Mouse (Mus musculus) lung, adult 2 months (tissue): Measurements from ENCODE around the gene Rnf5. TPM values are rescaled to one million over a fixed set of nuclear protein-coding genes. Genes with fewer than 3 reads are reported as not detected.

Experiments used
- DNase-seq: peaks from one replicate; pipeline ENCODE4 v3.0.0; 2022
- H3K4me1 ChIP-seq: fragments of 200-500 bp; 2 replicates; pipeline ENCODE4 v1.6.1; 2011; ENCODE audit warnings: low read length; ENCODE audit not compliant: control insufficient read depth, insufficient read depth
- H3K4me3 ChIP-seq: fragments of 200-500 bp; replicated peaks from 2 replicates; pipeline ENCODE3; 2011; ENCODE audit warnings: low read depth, mild to moderate bottlenecking, control low read depth, low read length; ENCODE audit errors: extremely low read depth
- CTCF ChIP-seq: fragments of 200-500 bp; IDR thresholded peaks from 2 replicates; pipeline ENCODE4 v1.5.1; 2011; ENCODE audit warnings: mild to moderate bottlenecking, low read length, control low read depth; ENCODE audit not compliant: insufficient read depth
- POLR2A ChIP-seq: fragments of 200-500 bp; IDR thresholded peaks from 2 replicates; pipeline ENCODE4 v1.6.1; 2011; ENCODE audit warnings: low read depth, mild to moderate bottlenecking, control low read depth, low read length, borderline replicate concordance; ENCODE audit errors: extremely low read depth
- WGBS: fragments of 180-500 bp; shearing (Covaris S2); methylation state at CpG from one replicate; pipeline ENCODE4 v1.1.7; 2018; 5-methylcytosine and 5-hydroxymethylcytosine counted together
- polyA plus RNA-seq: library from polyadenylated mRNA; depleted of rRNA; stranded (reverse); fragments of >200 nt; gene quantifications from 2 replicates; pipeline ENCODE4 v1.2.3, GENCODE M21; 2012

The Rnf5 gene
- polyA plus RNA-seq, 1 experiment = 83.7 TPM

- DNase-seq = no peak
- WGBS = 63% methylated on average over 3 of the region's 3 CpGs
- no peak overlapping the region for H3K4me3 ChIP-seq
- peaks cover 19% of the 10 kb centered on the region for H3K4me1 ChIP-seq
- TF ChIP-seq POLR2A (peak; percentile 26; the same call in 1 of the 2 replicates), CTCF (no peak)
Measured at GRCm38 (mm10) chr17:34588767-34589166, 14.7 kb downstream of the Rnf5 start.

GRCm38 (mm10) chr17:34587814-34588213 is 15.7 kb downstream of the Rnf5 start:
- peaks cover 19% of the 10 kb centered on the region for H3K4me1 ChIP-seq
- no peak for TF ChIP-seq CTCF
- TF ChIP-seq POLR2A = no peak
- H3K4me3 ChIP-seq = peak overlapping the region; percentile 77
- WGBS = under 1% methylated on average over 19 of the region's 19 CpGs
- DNase-seq = no peak

DNA sequence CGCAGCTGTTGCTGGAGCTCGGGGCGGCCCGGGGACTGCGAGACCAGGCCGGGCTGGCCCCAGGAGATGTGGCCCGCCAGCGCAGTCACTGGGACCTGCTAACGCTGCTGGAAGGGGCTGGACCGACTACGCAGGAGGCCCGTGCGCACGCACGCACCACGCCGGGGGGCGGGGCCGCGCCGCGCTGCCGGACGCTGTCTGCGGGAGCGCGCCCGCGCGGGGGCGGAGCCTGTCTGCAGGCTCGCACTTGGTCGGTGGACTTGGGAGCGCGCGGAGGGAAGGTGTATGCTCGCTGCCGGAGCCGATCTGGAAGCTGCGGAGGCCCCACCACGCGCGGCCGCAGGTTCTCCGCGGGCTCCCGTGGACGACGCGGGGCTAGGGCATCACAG is 16.1 kb downstream of the Rnf5 start:
- WGBS = 1% methylated on average over 50 of the region's 50 CpGs
- TF ChIP-seq POLR2A (peak; percentile 92), CTCF (no peak)
- Histone ChIP-seq H3K4me3 (peak overlapping the region; percentile 78), H3K4me1 (peaks cover 19% of the 10 kb centered on the region)
- peak; percentile 97 for DNase-seq

- WGBS = under 1% methylated on average over 38 of the region's 38 CpGs
- no peak for TF ChIP-seq POLR2A
- TF ChIP-seq CTCF = no peak
- H3K4me1 ChIP-seq = peaks cover 19% of the 10 kb centered on the region
- H3K4me3 ChIP-seq = peak overlapping the region; percentile 78
- peak; percentile 72 for DNase-seq
Measured at GRCm38 (mm10) chr17:34586796-34587422, 16.6 kb downstream of the Rnf5 start.

DNA sequence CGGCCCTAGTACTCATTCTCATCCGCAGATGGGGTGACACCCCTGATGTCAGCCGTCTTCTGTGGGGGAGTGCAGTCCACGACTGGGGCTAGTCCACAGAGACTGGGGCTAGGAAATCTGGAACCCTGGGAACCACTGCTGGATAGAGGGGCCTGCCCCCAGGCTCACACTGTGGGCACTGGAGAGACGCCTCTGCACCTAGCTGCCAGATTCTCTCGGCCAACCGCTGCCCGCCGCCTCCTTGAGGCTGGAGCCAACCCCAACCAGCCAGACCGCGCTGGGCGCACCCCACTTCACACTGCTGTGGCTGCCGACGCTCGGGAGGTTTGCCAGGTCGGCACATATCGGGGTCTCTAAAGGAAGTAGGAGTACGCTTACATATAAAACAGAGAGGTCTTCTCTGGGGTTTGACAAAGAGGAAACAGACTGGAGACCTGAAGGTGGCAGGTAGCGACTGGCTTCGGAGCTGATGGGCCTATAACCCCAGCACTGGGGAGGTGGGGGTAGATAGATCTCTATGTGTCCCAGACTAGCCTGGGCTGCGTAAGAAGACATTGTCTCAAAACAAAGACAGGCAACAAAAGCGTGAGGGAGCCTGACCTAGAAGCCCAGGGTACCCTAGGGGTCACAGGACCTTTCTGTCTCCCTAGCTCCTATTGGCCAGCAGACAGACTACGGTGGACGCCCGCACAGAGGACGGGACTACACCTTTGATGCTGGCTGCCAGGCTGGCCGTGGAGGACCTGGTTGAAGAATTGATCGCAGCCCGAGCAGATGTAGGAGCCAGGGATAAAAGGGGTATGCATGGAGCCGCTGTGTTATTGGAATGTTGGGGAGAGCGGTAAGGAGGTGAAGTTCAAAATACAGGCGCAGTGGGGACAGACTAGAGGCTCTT is 17.4 kb downstream of the Rnf5 start:
- Histone ChIP-seq H3K4me1 (peaks cover 19% of the 10 kb centered on the region), H3K4me3 (peak overlapping the region; percentile 78)
- no peak for DNase-seq
- TF ChIP-seq POLR2A (no peak), CTCF (no peak)
- 43% methylated on average over 32 of the region's 32 CpGs for WGBS

- Histone ChIP-seq H3K4me3 (no peak overlapping the region), H3K4me1 (peaks cover 19% of the 10 kb centered on the region)
- no peak for TF ChIP-seq CTCF
- no peak for TF ChIP-seq POLR2A
- no peak for DNase-seq
- WGBS = 84% methylated on average over 8 of the region's 8 CpGs
Measured at GRCm38 (mm10) chr17:34585121-34585520, 18.4 kb downstream of the Rnf5 start.

- no peak for DNase-seq
- Histone ChIP-seq H3K4me1 (peaks cover 15% of the 10 kb centered on the region), H3K4me3 (no peak overlapping the region)
- WGBS = 85% methylated on average over 8 of the region's 8 CpGs
- no peak for TF ChIP-seq POLR2A
- TF ChIP-seq CTCF = no peak
Measured at GRCm38 (mm10) chr17:34583819-34584218, 19.7 kb downstream of the Rnf5 start.

DNA sequence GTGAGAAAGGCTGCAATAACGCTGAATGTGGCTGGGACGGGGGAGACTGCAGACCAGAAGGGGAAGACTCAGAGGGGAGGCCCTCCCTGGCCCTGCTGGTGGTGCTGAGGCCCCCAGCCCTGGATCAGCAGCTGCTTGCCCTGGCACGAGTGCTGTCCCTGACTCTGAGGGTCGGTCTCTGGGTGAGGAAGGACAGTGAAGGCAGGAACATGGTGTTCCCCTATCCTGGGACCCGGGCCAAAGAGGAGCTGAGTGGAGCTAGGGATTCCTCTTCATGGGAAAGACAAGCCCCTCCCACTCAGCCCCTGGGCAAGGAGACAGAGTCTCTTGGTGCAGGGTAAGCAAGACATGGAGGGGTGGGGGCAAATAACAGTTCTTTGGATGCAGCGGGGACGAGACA is 20.1 kb downstream of the Rnf5 start:
- Histone ChIP-seq H3K4me3 (no peak overlapping the region), H3K4me1 (peaks cover 13% of the 10 kb centered on the region)
- no peak for DNase-seq
- no peak for TF ChIP-seq POLR2A
- 68% methylated on average over 7 of the region's 7 CpGs for WGBS

DNA sequence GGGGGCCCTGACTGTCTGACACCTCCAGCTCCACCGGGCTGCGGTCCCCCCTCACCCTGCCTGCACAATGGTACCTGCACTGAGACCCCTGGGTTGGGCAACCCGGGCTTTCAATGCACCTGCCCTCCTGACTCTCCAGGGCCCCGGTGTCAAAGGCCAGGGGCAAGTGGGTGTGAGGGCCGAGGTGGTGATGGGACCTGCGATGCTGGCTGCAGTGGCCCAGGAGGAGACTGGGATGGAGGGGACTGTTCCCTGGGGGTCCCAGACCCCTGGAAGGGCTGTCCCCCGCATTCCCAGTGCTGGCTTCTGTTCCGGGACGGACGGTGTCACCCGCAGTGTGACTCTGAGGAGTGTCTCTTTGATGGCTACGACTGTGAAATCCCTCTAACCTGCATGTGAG is 21.0 kb downstream of the Rnf5 start:
- H3K4me3 ChIP-seq = no peak overlapping the region
- DNase-seq = no peak
- WGBS = 88% methylated on average over 12 of the region's 12 CpGs
- peaks cover 8% of the 10 kb centered on the region for H3K4me1 ChIP-seq
- TF ChIP-seq CTCF (no peak), POLR2A (no peak)
